Mouse (Mus musculus) neural tube, embryonic 14.5 days (tissue): Measurements from ENCODE around the gene Cenpi. TPM values are rescaled to one million over a fixed set of nuclear protein-coding genes. Genes with fewer than 3 reads are reported as not detected.

Source experiments
- ATAC-seq: fragments of 200-750 bp; cut with Nextera tagmentation; 2 replicates; pipeline ENCODE4 v1.8.0; 2017; ENCODE audit warnings: low read depth, mild to moderate bottlenecking, moderate TSS enrichment, moderate library complexity
- H3K27ac ChIP-seq: fragments of 300-500 bp; sonication (generic); 2 replicates; pipeline ENCODE4 v1.5.1; 2014; ENCODE audit warnings: low read depth, mild to moderate bottlenecking, control low read depth, low read length, moderate library complexity, mixed read lengths
- H3K27me3 ChIP-seq: fragments of 300-500 bp; sonication (generic); 2 replicates; pipeline ENCODE4 v1.6.1; 2014; ENCODE audit warnings: low read length; ENCODE audit not compliant: control insufficient read depth, insufficient read depth
- H3K36me3 ChIP-seq: fragments of 300-500 bp; sonication (generic); 2 replicates; pipeline ENCODE4 v1.6.1; 2014; ENCODE audit warnings: low read length, mixed read lengths; ENCODE audit not compliant: control insufficient read depth, insufficient read depth
- H3K4me1 ChIP-seq: fragments of 300-500 bp; sonication (generic); 2 replicates; pipeline ENCODE4 v1.6.1; 2014; ENCODE audit warnings: low read length; ENCODE audit not compliant: control insufficient read depth, insufficient read depth
- H3K4me2 ChIP-seq: fragments of 300-500 bp; sonication (generic); 2 replicates; pipeline ENCODE4 v1.6.1; 2014; ENCODE audit warnings: mild to moderate bottlenecking, low read depth, low read length, control low read depth
- H3K4me3 ChIP-seq: fragments of 300-500 bp; sonication (generic); 2 replicates; pipeline ENCODE4 v1.5.1; 2014; ENCODE audit warnings: low read depth, low read length, control low read depth, mixed read lengths
- H3K9ac ChIP-seq: fragments of 300-500 bp; sonication (generic); replicated peaks from 2 replicates; pipeline ENCODE4 v1.6.1; 2014; ENCODE audit warnings: low read depth, mild to moderate bottlenecking, control low read depth, low read length, mixed read lengths
- H3K9me3 ChIP-seq: fragments of 300-500 bp; sonication (generic); 2 replicates; pipeline ENCODE4 v1.6.1; 2016; ENCODE audit warnings: low read length; ENCODE audit not compliant: control insufficient read depth
- WGBS: fragments of 180-500 bp; shearing (Covaris S2); extraction: QIAGEN DNeasy Blood & Tissue Kit; methylation state at CpG from one replicate; pipeline ENCODE4 v1.1.7; 2014; 5-methylcytosine and 5-hydroxymethylcytosine counted together
- polyA plus RNA-seq: library from polyadenylated mRNA; unstranded; fragments of >200 nt; fragmentation: Nextera tagmentation; extraction: Ambion mirVana; gene quantifications from 2 replicates; pipeline ENCODE4 v1.2.1, GENCODE M21; 2014

Cenpi gene
- polyA plus RNA-seq, 1 experiment from 2014 or later: 5.3 TPM

- no peaks in the 10 kb centered on the region for H3K9me3 ChIP-seq
- no peaks in the 10 kb centered on the region for H3K4me1 ChIP-seq
- H3K27me3 ChIP-seq: no peaks in the 10 kb centered on the region
- 100% methylated on average over 2 of the region's 2 CpGs for WGBS
- no peak overlapping the region for H3K27ac ChIP-seq
- no peaks in the 10 kb centered on the region for H3K36me3 ChIP-seq
- H3K9ac ChIP-seq: no peak overlapping the region
- H3K4me3 ChIP-seq: no peak overlapping the region
- ATAC-seq: no peak
- no peak overlapping the region for H3K4me2 ChIP-seq
Measured at GRCm38 (mm10) chrX:134333280-134333679, 25.4 kb downstream of the Cenpi start.

GRCm38 (mm10) chrX:134342735-134343134, 34.9 kb downstream of the Cenpi start:
- no peaks in the 10 kb centered on the region for H3K4me1 ChIP-seq
- H3K9me3 ChIP-seq: no peaks in the 10 kb centered on the region
- no peak overlapping the region for H3K27ac ChIP-seq
- H3K4me3 ChIP-seq: no peak overlapping the region
- no peak overlapping the region for H3K4me2 ChIP-seq
- H3K36me3 ChIP-seq: no peaks in the 10 kb centered on the region
- no peaks in the 10 kb centered on the region for H3K27me3 ChIP-seq
- ATAC-seq: no peak
- WGBS: 88% methylated on average over 2 of the region's 2 CpGs
- H3K9ac ChIP-seq: no peak overlapping the region

- WGBS: 95% methylated on average over 6 of the region's 6 CpGs
- H3K27ac ChIP-seq: no peak overlapping the region
- no peaks in the 10 kb centered on the region for H3K4me1 ChIP-seq
- no peaks in the 10 kb centered on the region for H3K27me3 ChIP-seq
- ATAC-seq: no peak
- H3K9me3 ChIP-seq: no peaks in the 10 kb centered on the region
- H3K36me3 ChIP-seq: no peaks in the 10 kb centered on the region
- H3K4me3 ChIP-seq: no peak overlapping the region
- H3K4me2 ChIP-seq: no peak overlapping the region
- no peak overlapping the region for H3K9ac ChIP-seq
Measured at GRCm38 (mm10) chrX:134350205-134350604, 42.3 kb downstream of the Cenpi start.

- H3K4me2 ChIP-seq: no peak overlapping the region
- H3K4me3 ChIP-seq: no peak overlapping the region
Measured at GRCm38 (mm10) chrX:134353848-134354247, 46.0 kb downstream of the Cenpi start.

GRCm38 (mm10) chrX:134359336-134359735, 51.5 kb downstream of the Cenpi start:
- WGBS: 85% methylated on average over 4 of the region's 4 CpGs

More at GRCm38 (mm10) chrX:134353848-134354247, 46.0 kb downstream of the Cenpi start:
- ATAC-seq: no peak
- Histone ChIP-seq H3K9ac (no peak overlapping the region), H3K36me3 (no peaks in the 10 kb centered on the region), H3K4me1 (no peaks in the 10 kb centered on the region), H3K9me3 (no peaks in the 10 kb centered on the region), H3K27me3 (no peaks in the 10 kb centered on the region), H3K27ac (no peak overlapping the region)

GRCm38 (mm10) chrX:134362156-134362555, 54.3 kb downstream of the Cenpi start:
- H3K27me3 ChIP-seq: no peaks in the 10 kb centered on the region
- no peaks in the 10 kb centered on the region for H3K9me3 ChIP-seq
- no peaks in the 10 kb centered on the region for H3K4me1 ChIP-seq
- H3K36me3 ChIP-seq: no peaks in the 10 kb centered on the region
- 88% methylated on average over 4 of the region's 4 CpGs for WGBS
- ATAC-seq: no peak
- no peak overlapping the region for H3K9ac ChIP-seq
- H3K4me3 ChIP-seq: no peak overlapping the region
- H3K27ac ChIP-seq: no peak overlapping the region
- H3K4me2 ChIP-seq: no peak overlapping the region

More at GRCm38 (mm10) chrX:134359336-134359735, 51.5 kb downstream of the Cenpi start:
- Histone ChIP-seq H3K4me3 (no peak overlapping the region), H3K4me2 (no peak overlapping the region), H3K27me3 (no peaks in the 10 kb centered on the region), H3K9me3 (no peaks in the 10 kb centered on the region), H3K4me1 (no peaks in the 10 kb centered on the region), H3K9ac (no peak overlapping the region), H3K27ac (no peak overlapping the region), H3K36me3 (no peaks in the 10 kb centered on the region)
- ATAC-seq: no peak

GRCm38 (mm10) chrX:134365421-134365820, 57.5 kb downstream of the Cenpi start:
- no peak for ATAC-seq
- no peaks in the 10 kb centered on the region for H3K27me3 ChIP-seq
- H3K4me2 ChIP-seq: no peak overlapping the region
- no peaks in the 10 kb centered on the region for H3K36me3 ChIP-seq
- no peak overlapping the region for H3K27ac ChIP-seq
- H3K9ac ChIP-seq: no peak overlapping the region
- no peaks in the 10 kb centered on the region for H3K4me1 ChIP-seq
- no peaks in the 10 kb centered on the region for H3K9me3 ChIP-seq
- WGBS: 76% methylated on average over 1 of the region's 1 CpGs
- H3K4me3 ChIP-seq: no peak overlapping the region

- Histone ChIP-seq H3K9me3 (no peaks in the 10 kb centered on the region), H3K4me3 (no peak overlapping the region), H3K4me1 (no peaks in the 10 kb centered on the region), H3K36me3 (no peaks in the 10 kb centered on the region), H3K27ac (no peak overlapping the region), H3K4me2 (no peak overlapping the region), H3K27me3 (no peaks in the 10 kb centered on the region), H3K9ac (no peak overlapping the region)
- no peak for ATAC-seq
- 75% methylated on average over 3 of the region's 3 CpGs for WGBS
Measured at GRCm38 (mm10) chrX:134366547-134366946, 58.7 kb downstream of the Cenpi start.

GRCm38 (mm10) chrX:134371279-134371678, 63.4 kb downstream of the Cenpi start:
- Histone ChIP-seq H3K4me1 (no peaks in the 10 kb centered on the region), H3K9ac (no peak overlapping the region), H3K27me3 (no peaks in the 10 kb centered on the region), H3K4me3 (no peak overlapping the region), H3K36me3 (no peaks in the 10 kb centered on the region), H3K27ac (no peak overlapping the region), H3K9me3 (no peaks in the 10 kb centered on the region), H3K4me2 (no peak overlapping the region)
- ATAC-seq: no peak
- WGBS: 8% methylated on average over 2 of the region's 2 CpGs

GRCm38 (mm10) chrX:134374190-134374589, 66.3 kb downstream of the Cenpi start:
- no peaks in the 10 kb centered on the region for H3K9me3 ChIP-seq
- H3K4me3 ChIP-seq: no peak overlapping the region
- ATAC-seq: no peak
- no peak overlapping the region for H3K4me2 ChIP-seq
- H3K4me1 ChIP-seq: no peaks in the 10 kb centered on the region
- H3K36me3 ChIP-seq: no peaks in the 10 kb centered on the region
- no peak overlapping the region for H3K9ac ChIP-seq
- H3K27ac ChIP-seq: no peak overlapping the region
- WGBS: 71% methylated on average over 1 of the region's 1 CpGs
- no peaks in the 10 kb centered on the region for H3K27me3 ChIP-seq
